Mouse (Mus musculus) liver, embryonic 13.5 days (tissue): ENCODE results near the gene Rrp9. TPM values are rescaled to one million over a fixed set of nuclear protein-coding genes. Genes with fewer than 3 reads are reported as not detected.
"Not testable (repeated sequence)": the region's sequence is repeated elsewhere in the genome, so short reads cannot be mapped to it uniquely, and the experiment has no call there.

Experiments used
- ATAC-seq: fragments of 200-750 bp; cut with Nextera tagmentation; 2 replicates; pipeline ENCODE4 v1.8.0; 2017; ENCODE audit warnings: low read depth, mild to moderate bottlenecking, moderate number of reproducible peaks, moderate library complexity
- DNase-seq: peaks from one replicate; pipeline ENCODE4 v3.0.0; 2022
- H3K27ac ChIP-seq: fragments of 300-500 bp; sonication (generic); 2 replicates; pipeline ENCODE4 v1.5.1; 2015; ENCODE audit warnings: moderate library complexity, mild to moderate bottlenecking, inconsistent platforms
- H3K27me3 ChIP-seq: fragments of 300-500 bp; sonication (generic); 2 replicates; pipeline ENCODE4 v1.6.1; 2015; ENCODE audit warnings: mild to moderate bottlenecking, inconsistent platforms
- H3K36me3 ChIP-seq: fragments of 300-500 bp; sonication (generic); 2 replicates; pipeline ENCODE4 v1.6.1; 2015; ENCODE audit warnings: mild to moderate bottlenecking, inconsistent platforms
- H3K4me1 ChIP-seq: fragments of 300-500 bp; sonication (generic); replicated peaks from 2 replicates; pipeline ENCODE4 v1.6.1; 2015; ENCODE audit warnings: inconsistent platforms
- H3K4me2 ChIP-seq: fragments of 300-500 bp; sonication (generic); 2 replicates; pipeline ENCODE4 v1.6.1; 2015; ENCODE audit warnings: inconsistent platforms, mild to moderate bottlenecking, moderate library complexity
- H3K4me3 ChIP-seq: fragments of 300-500 bp; sonication (generic); replicated peaks from 2 replicates; pipeline ENCODE4 v1.5.1; 2015; ENCODE audit warnings: mild to moderate bottlenecking, inconsistent platforms
- H3K9ac ChIP-seq: fragments of 300-500 bp; sonication (generic); 2 replicates; pipeline ENCODE4 v1.6.1; 2015; ENCODE audit warnings: mild to moderate bottlenecking, inconsistent platforms
- H3K9me3 ChIP-seq: fragments of 300-500 bp; sonication (generic); replicated peaks from 2 replicates; pipeline ENCODE4 v1.6.1; 2016; ENCODE audit warnings: inconsistent platforms
- WGBS: fragments of 180-500 bp; shearing (Covaris S2); methylation state at CpG from one replicate; pipeline ENCODE4 v1.1.7; 2015; ENCODE audit not compliant: insufficient replicate concordance; 5-methylcytosine and 5-hydroxymethylcytosine counted together
- polyA plus RNA-seq: library from polyadenylated mRNA; unstranded; fragments of >200 nt; fragmentation: Nextera tagmentation; extraction: Ambion mirVana; gene quantifications from 2 replicates; pipeline ENCODE4 v1.2.1, GENCODE M21; 2015

The Rrp9 gene
- polyA plus RNA-seq, 1 experiment from 2014 or later, result 44.2 TPM

DNA sequence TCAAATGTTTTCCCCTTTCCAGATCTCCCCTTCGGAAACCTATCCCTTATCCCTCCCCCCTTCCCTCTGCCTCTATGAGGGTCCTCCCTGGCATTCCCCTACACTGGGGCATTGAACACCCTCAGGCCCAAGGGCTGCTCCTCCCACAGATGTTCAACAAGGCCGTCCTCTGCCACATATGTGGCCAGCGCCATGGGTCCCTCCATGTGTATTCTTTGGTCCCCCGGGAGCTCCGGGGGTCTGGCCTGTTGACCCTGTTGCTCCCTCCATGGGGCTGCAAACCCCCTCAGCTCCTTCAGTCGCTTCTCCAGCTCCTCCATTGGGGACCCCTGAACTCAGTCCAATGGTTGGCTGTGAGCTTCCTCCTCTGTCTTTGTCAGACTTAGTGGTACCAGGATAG lies 11.8 kb downstream of the Rrp9 start:
- H3K4me2 ChIP-seq, H3K27me3 ChIP-seq, ATAC-seq, H3K27ac ChIP-seq, H3K9ac ChIP-seq, H3K4me3 ChIP-seq, H3K4me1 ChIP-seq, H3K9me3 ChIP-seq, DNase-seq: not testable (repeated sequence)
- 62% methylated on average over 6 of the region's 6 CpGs for WGBS
- H3K36me3 ChIP-seq, result peaks cover 36% of the 10 kb centered on the region

DNA sequence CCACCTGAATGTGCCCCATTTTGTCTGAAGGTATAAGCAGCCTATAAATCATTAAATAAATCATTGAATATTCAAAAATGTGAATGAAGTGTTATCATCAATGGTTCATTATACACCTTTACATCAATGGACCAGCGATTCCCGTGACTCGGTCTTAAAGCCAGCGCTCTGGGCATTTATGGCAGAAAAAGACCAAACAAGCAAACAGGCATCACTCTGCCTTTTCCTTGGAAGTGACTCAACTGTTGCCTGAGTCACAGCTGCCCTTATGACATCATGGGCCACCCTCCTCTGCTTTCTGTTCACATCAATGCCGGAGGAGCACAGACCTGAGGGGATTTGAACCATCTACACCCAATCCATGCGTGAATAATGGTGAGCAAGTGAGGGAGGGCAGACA lies 23.9 kb downstream of the Rrp9 start, which contains the start of gene Iqcf1:
Gene Iqcf1, plus strand, starts transcription at position 301 of the 400 bp plus-strand sequence.
- DNase-seq, result no peak
- Histone ChIP-seq H3K4me2 (no peak within 1 kb of the TSS), H3K36me3 (no peaks in the 10 kb centered on the region), H3K4me3 (no peak within 1 kb of the TSS), H3K27ac (no peak within 1 kb of the TSS), H3K27me3 (no peaks in the 10 kb centered on the region), H3K9me3 (no peaks in the 10 kb centered on the region), H3K9ac (no peak within 1 kb of the TSS), H3K4me1 (no peaks in the 10 kb centered on the region)
- 80% methylated on average over 6 of the region's 6 CpGs for WGBS
- no peak for ATAC-seq

DNA sequence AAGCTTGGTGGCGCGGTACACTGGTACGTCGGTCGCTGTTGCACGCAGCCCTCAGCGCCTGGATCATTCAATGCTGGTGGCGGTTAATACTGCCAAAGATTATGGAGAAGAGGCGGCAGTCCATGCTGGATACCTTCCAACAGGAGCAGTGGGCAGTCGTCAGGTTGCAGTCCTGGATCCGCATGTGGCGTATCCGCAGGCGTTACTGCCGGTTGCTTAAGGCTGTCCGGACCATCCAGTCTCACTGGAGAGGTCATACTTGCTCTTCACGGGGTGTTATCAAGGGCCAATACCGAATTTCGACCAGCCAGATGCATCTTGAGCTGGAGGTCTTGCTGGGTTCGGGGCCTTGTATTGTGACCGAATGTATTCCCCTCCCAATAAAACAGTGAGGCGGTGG lies 26.1 kb downstream of the Rrp9 start:
- H3K9me3 ChIP-seq, result no peaks in the 10 kb centered on the region
- no peaks in the 10 kb centered on the region for H3K4me1 ChIP-seq
- H3K4me3 ChIP-seq, result no peak overlapping the region
- no peak overlapping the region for H3K4me2 ChIP-seq
- 78% methylated on average over 22 of the region's 22 CpGs for WGBS
- no peaks in the 10 kb centered on the region for H3K36me3 ChIP-seq
- H3K27me3 ChIP-seq, result no peaks in the 10 kb centered on the region
- no peak overlapping the region for H3K9ac ChIP-seq
- DNase-seq, result no peak
- ATAC-seq, result no peak
- H3K27ac ChIP-seq, result no peak overlapping the region

DNA sequence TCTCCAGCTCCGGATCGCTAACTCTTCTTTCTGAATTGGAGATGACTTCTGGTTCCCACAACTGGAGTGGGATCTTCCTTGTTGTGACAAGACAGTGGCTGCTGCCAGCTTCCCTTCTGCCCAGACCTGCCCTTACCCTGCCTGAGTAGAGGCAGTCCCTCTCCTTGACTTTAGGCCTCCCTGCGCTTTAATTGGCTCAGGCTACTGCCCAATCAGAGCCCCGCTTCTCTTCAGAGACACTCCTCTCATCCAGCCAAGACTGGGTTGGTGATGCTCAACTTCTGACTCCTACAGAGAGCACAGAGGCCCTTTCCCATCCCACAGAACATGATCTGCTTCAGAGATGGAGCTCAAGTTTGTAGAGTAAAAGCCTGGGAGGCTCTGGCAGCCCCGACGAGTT lies 28.5 kb downstream of the Rrp9 start:
- Histone ChIP-seq H3K9me3 (no peaks in the 10 kb centered on the region), H3K4me3 (no peak overlapping the region), H3K27ac (no peak overlapping the region), H3K9ac (no peak overlapping the region), H3K4me2 (no peak overlapping the region), H3K4me1 (no peaks in the 10 kb centered on the region), H3K27me3 (no peaks in the 10 kb centered on the region), H3K36me3 (no peaks in the 10 kb centered on the region)
- WGBS, result 60% methylated on average over 6 of the region's 6 CpGs
- ATAC-seq, result no peak
- DNase-seq, result no peak

DNA sequence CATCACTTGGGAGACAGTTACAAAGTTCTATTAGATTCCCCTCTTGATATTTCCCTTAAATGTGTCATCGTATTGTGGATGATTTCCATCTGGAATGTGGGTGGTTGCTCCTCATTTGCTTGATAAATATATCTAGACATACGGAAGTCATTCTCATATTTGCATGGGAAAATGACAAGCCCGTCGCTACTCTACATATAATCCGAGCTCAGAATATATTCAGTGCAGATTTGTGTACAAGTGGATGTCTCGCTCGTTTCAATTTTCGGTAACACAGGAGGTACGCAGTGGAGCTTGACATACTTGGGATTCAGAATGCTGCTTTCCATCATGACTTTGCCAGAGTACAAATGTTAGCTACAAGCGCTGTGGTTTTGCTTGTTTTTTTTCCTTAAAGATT lies 33.6 kb downstream of the Rrp9 start:
- ATAC-seq, result no peak
- 70% methylated on average over 10 of the region's 10 CpGs for WGBS
- no peaks in the 10 kb centered on the region for H3K27me3 ChIP-seq
- H3K4me1 ChIP-seq, result peaks cover 9% of the 10 kb centered on the region; the same call in 1 of the 2 replicates
- no peaks in the 10 kb centered on the region for H3K9me3 ChIP-seq
- no peak overlapping the region for H3K4me3 ChIP-seq
- DNase-seq, result no peak
- no peak overlapping the region for H3K27ac ChIP-seq
- no peak overlapping the region for H3K9ac ChIP-seq
- no peaks in the 10 kb centered on the region for H3K36me3 ChIP-seq
- H3K4me2 ChIP-seq, result no peak overlapping the region

DNA sequence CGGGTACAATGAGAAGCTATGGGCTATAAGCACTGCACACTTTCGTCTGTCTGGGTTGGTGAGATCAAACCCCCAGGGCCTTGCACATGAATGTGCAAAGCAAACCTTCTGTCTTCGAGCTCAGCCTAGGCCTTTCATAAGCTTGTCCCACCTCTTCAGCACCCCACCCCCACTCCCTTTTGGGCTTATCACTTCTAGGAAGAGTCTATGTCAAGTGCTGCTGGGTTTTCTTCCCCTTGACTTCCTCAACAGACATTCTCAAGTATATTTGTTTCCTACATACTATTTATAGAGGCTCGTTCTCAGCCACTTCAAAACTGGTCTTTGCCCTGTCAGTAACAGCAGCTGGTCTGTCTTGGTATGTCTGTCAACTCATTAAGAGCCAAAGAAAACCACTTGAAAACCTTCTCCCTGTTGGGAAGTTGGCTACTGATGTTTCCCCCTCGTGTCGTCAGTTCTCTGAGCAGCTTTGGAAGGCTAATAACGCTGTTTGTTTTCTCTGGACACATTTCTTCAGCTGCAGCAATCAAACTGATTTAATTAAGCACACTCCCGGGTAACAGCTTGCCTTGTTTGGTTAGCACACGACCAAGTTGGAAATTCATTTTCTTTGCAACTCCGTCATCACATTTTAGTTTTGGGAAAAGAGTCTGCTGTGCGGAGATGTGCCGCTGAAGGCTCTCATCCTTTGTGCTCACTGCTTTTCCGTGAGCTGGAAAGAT lies 37.1 kb downstream of the Rrp9 start:
- no peak overlapping the region for H3K9ac ChIP-seq
- H3K4me1 ChIP-seq, result peaks cover 9% of the 10 kb centered on the region; the same call in 1 of the 2 replicates
- no peak overlapping the region for H3K4me3 ChIP-seq
- DNase-seq, result no peak
- 43% methylated on average over 13 of the region's 13 CpGs for WGBS
- no peaks in the 10 kb centered on the region for H3K27me3 ChIP-seq
- H3K4me2 ChIP-seq, result no peak overlapping the region
- no peak for ATAC-seq
- no peaks in the 10 kb centered on the region for H3K36me3 ChIP-seq
- no peak overlapping the region for H3K27ac ChIP-seq
- H3K9me3 ChIP-seq, result no peaks in the 10 kb centered on the region

DNA sequence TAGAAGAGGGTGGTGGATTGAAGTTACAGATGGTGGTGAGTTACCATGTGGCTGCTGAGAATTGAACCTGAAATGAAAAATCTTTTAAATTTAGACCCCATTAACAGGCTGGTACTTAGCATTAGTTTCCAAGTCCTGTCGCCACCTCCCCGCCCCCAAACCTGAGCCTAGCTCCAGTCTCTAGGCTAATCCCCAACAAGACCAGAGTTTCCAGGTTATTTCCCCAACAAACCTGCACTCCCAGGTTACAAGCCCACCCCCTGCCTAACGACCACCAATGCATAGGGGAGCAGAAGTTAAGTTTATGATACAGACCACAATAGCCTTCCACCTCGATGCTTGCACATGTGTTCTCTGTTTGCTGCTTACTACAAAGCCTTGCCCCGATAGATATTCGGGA lies 37.8 kb downstream of the Rrp9 start:
- 64% methylated on average over 6 of the region's 6 CpGs for WGBS
- H3K9ac ChIP-seq, result no peak overlapping the region

DNA sequence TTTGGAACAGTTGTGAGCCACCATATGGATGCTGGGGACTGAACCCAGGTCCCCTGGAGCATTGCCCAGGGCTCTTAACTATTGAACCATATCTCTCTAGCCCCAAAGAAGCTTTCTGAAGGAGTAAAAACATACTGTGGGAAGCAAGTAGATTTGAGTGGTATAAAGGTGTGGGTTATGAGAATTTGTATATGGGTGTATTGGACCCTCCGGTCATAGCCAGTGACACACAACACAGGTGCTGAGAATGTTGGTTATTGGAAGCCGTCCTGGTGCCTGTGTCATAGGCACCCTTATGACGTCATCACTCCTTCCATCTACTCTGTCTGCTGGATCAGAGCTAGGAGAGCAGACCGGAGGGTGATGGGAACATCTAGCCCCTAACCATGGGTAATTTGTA lies 38.5 kb downstream of the Rrp9 start, which contains the start of gene Iqcf5:
Gene Iqcf5, plus strand, starts transcription at position 301 of the 400 bp plus-strand sequence.
- H3K9me3 ChIP-seq, result no peaks in the 10 kb centered on the region
- ATAC-seq (no peak), DNase-seq (no peak)
- no peak within 1 kb of the TSS for H3K27ac ChIP-seq
- H3K4me1 ChIP-seq, result peaks cover 12% of the 10 kb centered on the region; the same call in 1 of the 2 replicates
- 64% methylated on average over 4 of the region's 4 CpGs for WGBS
- H3K27me3 ChIP-seq, result no peaks in the 10 kb centered on the region
- no peak within 1 kb of the TSS for H3K4me2 ChIP-seq
- H3K36me3 ChIP-seq, result no peaks in the 10 kb centered on the region
- H3K4me3 ChIP-seq, result no peak within 1 kb of the TSS
- H3K9ac ChIP-seq, result no peak within 1 kb of the TSS

More for the DNA sequence above, 37.8 kb downstream of the Rrp9 start:
- Histone ChIP-seq H3K27me3 (no peaks in the 10 kb centered on the region), H3K27ac (no peak overlapping the region), H3K4me3 (no peak overlapping the region), H3K4me2 (no peak overlapping the region), H3K36me3 (no peaks in the 10 kb centered on the region), H3K4me1 (peaks cover 9% of the 10 kb centered on the region; the same call in 1 of the 2 replicates), H3K9me3 (no peaks in the 10 kb centered on the region)
- DNase-seq (no peak), ATAC-seq (no peak)

DNA sequence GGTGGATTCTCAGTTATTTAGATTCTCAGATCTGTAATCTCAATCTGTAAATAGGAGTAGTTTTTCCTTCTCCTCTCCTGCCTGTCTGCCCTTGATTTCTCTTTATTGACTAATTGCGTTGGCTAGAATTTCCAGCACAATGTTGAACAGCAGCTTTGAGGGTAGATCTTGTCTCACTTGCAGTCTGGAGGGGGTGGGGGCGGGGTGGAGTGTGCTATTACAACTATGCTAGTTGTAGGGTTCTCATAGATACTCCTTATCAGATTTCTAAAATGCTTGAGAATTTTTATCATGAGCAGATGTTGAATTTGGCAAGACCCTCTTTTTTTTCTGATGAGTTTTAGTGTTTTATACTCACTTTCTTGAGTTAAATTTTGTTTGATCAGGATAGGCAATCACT lies 43.7 kb downstream of the Rrp9 start:
- no peak overlapping the region for H3K4me2 ChIP-seq
- no peak for DNase-seq
- no peaks in the 10 kb centered on the region for H3K27me3 ChIP-seq
- WGBS, result 40% methylated on average over 2 of the region's 2 CpGs
- 0 out of 2 replicates have a peak, but pooled peaks cover 5% of the 10 kb centered on the region for H3K4me1 ChIP-seq
- H3K27ac ChIP-seq, result no peak overlapping the region
- no peak for ATAC-seq
- H3K4me3 ChIP-seq, result no peak overlapping the region
- no peak overlapping the region for H3K9ac ChIP-seq
- H3K36me3 ChIP-seq, result no peaks in the 10 kb centered on the region
- no peaks in the 10 kb centered on the region for H3K9me3 ChIP-seq

DNA sequence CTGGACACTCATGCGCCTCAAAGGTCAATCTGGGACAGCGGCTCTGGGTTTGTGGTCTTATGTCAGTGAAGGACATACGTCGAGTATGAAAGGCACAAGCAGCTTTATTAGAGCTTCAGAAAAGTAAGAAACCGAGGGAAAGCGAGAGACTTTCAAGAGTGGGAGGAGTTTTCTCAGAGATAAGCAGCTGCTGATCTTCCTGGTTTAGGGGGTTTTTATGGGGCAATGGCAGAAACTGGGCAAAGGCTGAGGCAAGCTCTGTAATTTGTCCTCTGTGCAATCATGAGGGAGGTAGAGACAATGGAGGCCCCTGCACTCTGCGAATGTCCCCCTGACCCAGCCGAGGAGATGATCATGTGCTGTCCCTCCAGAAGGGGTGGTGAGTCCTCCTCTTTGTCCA lies 44.1 kb downstream of the Rrp9 start:
- Histone ChIP-seq H3K36me3 (no peaks in the 10 kb centered on the region), H3K9ac (no peak overlapping the region), H3K27ac (no peak overlapping the region), H3K27me3 (no peaks in the 10 kb centered on the region), H3K4me2 (no peak overlapping the region), H3K9me3 (no peaks in the 10 kb centered on the region), H3K4me3 (no peak overlapping the region), H3K4me1 (0 out of 2 replicates have a peak, but pooled peaks cover 5% of the 10 kb centered on the region)
- DNase-seq (no peak), ATAC-seq (no peak)
- 41% methylated on average over 8 of the region's 8 CpGs for WGBS

DNA sequence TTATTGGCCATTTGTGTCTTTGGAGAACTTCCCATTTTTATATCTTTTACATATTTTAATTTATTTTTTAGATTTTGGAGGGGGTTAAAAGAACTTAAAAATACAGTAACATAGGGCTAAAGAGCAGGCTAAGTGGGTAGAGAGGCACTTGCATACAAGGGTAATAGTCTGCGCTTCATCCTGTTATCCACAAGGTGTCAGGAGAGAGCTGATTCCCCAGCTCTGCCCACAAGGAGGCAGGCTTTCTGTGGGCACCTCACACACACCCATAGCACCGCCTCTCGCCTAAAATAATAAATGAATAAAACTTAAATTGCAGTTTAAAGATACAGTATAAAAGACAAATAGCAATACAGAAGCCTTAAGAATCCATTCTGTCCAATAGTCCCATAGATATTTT lies 56.1 kb downstream of the Rrp9 start:
- Histone ChIP-seq H3K9me3 (no peaks in the 10 kb centered on the region), H3K9ac (no peak overlapping the region), H3K36me3 (no peaks in the 10 kb centered on the region), H3K4me3 (no peak overlapping the region), H3K27me3 (no peaks in the 10 kb centered on the region), H3K27ac (no peak overlapping the region), H3K4me1 (no peaks in the 10 kb centered on the region), H3K4me2 (no peak overlapping the region)
- DNase-seq, result no peak
- ATAC-seq, result no peak
- 17% methylated on average over 3 of the region's 3 CpGs for WGBS

DNA sequence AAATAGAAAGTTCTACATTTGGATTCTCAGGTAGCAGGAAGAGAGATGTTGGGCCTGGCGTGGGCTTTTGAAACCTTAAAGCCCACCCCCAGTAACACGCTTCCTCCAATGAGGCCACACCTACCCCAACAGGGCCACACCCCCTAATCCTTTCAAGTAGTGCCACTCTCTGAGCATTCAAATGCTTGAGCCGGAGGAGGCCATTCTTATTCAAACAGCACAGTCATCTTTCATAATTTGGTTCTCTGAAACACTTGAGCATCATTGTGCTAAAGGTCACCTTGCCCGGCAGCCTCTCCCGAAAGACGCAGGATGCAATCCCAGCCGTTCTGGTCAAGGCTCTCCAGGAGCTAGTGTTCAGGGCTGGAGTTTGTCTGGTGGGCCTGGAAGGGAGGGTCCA lies 58.5 kb downstream of the Rrp9 start:
- no peak for DNase-seq
- WGBS, result 81% methylated on average over 7 of the region's 7 CpGs
- H3K4me2 ChIP-seq, result no peak overlapping the region

More for the DNA sequence above, 58.5 kb downstream of the Rrp9 start:
- H3K4me3 ChIP-seq, result no peak overlapping the region
- no peaks in the 10 kb centered on the region for H3K4me1 ChIP-seq
- no peaks in the 10 kb centered on the region for H3K9me3 ChIP-seq
- H3K36me3 ChIP-seq, result no peaks in the 10 kb centered on the region
- H3K9ac ChIP-seq, result no peak overlapping the region
- H3K27ac ChIP-seq, result no peak overlapping the region
- no peaks in the 10 kb centered on the region for H3K27me3 ChIP-seq
- no peak for ATAC-seq
